Mouse (Mus musculus) embryo, embryonic 10.5 days (tissue): ENCODE measurements around the gene Rsrc1.

Source experiments
- DNase-seq: peaks from one replicate; pipeline ENCODE4 v3.0.0-alpha.2; 2015; ENCODE audit warnings: low spot score

Rsrc1 gene

DNA sequence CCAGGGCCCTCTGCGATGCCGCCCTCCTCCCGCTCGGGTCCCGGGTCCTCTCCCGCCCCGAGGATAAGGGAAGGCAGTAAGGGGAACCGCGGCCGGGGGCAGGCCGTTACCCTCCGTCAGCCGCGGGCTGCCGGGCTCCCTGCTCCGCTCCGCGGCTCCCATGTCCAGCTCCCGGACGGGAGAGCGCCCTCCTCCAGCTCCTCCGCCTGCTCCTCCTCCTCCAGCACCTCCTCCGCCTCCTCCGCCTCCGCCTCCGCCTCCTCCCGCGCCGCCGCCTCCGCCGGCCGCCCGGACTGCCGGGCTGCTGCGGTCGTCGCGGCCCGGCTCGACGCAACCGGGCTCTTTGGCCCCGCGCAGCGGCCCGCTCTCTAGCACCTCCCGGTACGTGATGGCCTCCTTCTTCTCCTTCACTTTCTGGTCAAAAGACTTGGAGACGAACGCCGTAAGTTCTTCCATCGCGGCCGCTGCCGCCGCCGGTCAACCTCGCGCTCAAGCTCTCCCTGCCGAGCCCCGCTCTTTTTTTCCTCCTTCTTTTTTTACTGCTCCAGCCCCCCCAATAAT lies at the start of gene Rsrc1:
TSS of gene Rsrc1 (plus strand) at position 290 of the 561 bp plus-strand sequence.
- peak; percentile 64 for DNase-seq

DNA sequence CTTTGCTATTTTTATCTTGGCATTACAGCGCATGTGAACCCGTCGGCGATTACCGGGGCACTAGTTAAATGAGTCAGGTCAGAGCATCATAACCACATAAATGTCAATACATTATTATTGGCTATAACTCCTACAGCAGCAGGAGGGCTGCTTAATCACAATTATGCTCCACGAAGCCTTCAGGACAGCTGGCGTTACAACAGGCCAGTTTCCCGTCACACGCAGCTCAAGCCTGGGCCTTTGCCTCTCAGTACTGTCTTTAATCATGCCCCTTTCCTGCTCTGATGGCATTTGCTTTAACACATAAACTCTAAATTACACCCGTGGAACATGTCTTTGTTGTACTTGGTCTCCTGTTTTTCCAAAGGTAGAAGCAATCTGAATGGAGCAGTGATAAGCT lies 41.5 kb upstream of the Rsrc1 start:
- peak; percentile 34 for DNase-seq

DNA sequence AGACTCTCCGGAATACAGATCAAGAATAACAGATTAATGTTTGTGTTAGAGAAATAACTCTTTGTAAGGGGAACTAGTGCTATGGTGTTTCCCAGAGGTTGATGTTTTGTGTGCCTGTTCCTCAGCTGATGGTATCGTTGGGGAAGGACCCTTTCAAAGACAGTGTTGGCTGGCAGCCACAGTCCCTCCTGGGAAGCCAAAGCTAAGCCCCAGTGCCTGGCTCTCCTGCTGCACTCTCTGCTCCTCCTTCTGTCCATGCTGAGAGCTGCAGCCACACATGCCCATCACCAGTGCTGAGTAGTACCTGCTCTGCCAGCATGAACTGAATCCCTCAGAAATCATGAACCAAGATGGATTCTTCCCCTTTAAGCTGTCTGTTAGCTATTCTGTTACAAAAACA lies 26.1 kb upstream of the Rsrc1 start:
- DNase-seq = no peak

DNA sequence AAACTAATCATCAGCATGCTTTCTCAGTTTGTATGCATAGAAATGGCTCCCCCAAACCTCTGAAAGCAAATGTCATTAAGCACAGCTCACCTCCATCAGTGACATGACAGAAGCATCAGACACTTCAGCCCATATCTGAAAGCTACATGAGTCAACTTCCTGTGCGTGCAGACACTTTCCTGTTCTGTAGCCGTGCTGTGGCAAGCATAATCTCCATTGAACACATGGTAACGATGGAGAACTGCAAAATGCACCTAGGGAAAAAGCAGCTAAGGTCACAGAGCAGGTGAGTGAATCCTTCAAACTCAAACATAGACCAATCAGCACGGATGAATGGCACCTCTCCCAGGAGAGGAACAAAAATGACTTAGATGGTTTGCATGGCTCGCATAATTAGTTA lies 21.2 kb upstream of the Rsrc1 start:
- DNase-seq = no peak

DNA sequence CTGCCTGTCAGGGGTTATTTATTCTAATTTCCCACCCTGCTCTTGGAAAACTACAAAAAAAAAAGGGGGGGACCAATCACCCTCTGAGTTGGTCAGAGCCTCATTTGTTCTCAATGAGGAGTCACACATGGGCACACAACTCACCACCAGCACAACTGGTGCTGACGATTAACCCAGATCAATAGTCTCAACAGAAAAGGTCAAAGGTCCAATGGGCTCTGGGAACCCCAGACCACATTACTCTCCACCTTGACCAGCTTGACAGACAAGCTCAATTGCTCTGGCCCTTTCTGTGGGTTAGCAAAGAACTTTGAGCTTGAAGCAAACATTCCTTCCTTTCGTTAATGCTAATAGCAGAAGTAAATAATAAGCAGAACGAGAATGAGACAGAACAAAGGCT lies 16.3 kb upstream of the Rsrc1 start:
- peak; percentile 44 for DNase-seq

DNA sequence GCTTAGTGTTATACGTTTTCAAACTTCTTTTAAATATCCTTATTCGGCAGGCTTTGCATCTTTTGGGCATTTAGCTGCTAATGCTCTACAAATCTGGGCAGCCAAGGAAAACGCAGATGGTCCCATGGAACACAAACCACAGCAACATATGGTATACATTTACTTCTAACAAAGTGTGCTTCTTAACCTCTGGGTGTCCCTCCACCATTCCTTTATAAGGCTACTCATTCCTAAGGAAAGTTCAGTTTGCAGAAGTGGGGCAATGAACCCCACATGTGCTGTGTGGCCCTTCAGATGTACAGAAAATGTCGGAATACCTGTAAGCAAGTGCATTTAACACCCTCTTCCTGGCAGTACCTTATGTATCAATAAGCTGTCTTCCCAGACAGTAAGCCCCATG lies 13.7 kb upstream of the Rsrc1 start:
- DNase-seq = peak; percentile 34

DNA sequence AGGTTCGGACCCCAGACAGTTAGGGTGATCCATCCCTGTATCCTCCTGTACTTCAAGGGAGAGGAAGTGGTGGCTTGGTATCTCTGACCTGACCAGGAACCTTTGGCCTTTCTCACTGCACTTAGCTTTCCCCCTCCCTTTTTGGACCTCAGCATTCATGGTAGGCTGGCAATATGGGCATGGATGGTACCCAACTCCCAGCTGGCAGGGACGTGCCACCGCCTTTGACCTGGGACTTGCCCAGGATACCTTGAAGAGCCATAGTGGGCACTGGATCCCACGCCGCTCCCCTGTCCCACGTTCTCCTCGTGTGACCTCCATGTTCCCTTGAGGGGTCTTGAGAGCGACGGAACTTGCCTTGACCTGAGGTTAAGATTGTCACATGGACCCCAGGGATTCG lies 10.9 kb upstream of the Rsrc1 start:
- DNase-seq = no peak

DNA sequence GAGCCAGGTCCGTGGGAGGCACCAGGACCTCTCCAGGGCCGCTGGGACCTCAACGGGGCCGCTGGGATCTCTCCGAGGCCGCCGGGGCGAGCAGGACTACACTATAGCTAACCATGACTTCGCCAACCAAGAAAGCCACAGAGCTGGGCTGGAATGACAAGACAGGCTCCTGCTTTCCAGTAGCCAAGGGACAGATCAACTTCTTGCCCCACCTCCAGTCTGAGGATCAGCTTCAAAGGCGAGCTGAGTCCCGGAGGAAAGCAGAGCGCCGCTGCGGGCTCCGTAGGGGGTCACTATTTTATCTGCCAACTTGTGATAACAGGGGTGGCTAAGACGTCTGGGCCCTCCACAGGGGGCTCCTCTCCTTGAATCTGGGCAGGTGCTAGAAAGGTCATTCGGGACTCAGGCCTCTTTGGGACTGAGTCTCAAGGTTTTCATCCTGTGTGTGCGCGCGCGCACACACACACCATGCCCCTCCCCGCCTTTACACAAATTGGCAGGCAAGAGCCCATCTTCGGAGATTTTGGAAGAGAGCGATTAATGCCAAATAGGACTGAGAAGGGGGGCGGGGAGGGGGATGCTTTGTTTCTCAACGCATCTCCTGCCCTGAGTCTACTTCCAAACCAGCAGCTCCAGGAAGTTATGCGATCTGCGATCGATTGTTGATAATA lies 10.4 kb upstream of the Rsrc1 start:
- DNase-seq = peak; percentile 61

DNA sequence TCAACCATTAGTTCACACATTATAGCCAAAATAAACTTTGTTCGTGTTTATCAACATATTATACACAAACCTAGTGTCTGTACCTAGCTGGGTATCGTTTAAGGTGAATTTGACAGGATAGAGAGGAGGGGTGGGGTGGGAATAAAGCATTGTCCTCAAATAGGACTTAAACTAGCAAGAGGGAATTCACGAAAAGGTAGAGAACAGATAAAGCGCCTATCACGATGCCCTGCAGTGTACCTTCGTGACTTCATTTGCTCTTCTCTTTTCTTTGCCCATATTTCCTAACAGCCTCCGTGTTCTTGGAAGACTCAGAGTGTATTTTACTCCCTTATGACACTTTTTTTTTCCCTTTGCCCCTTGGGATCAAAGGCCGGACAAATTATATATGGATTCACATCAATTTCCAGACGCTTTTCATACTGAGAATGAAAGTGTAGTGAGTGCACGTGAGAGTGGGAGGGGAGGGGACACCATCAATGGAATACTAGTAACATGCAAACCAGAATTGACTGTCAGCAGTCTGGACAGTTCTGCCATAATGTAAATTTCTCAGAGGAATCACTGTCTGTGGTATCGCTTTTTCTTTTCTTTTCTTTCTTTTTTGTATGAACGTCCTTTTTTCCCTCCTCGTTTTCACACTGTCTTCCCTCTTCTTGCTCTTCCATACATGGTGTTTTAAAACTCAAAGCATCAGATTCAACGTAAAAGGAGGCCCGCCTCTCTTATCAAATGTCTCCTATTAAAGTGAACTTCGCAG lies 8.8 kb upstream of the Rsrc1 start:
- peak; percentile 46 for DNase-seq

DNA sequence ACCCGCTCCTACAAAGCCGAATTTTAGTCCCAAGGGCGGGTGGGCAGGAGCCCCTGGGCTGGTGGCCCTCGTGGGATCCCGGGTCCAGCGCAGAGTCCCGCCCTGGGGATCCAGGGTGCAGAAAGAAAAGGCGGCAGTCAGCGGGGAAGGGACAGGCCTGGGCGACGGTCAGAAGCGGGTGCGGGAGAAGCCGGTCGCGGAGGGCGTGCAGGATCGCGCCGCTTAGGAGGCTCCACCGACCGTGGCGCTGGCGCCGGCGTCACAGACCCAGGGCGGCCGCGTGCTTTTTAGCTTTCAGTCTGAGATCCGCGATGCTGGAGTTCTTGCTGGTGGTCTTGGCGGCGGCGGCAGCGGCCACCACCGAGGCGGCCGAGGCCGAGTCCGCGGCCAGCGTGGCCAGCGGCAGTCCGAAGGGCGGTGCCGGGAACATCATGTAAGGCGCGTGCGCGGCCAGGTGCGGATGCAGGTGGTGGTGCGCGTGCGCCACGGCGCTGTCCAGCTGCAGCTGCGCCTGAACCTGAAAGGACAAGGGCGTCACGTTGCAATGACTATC lies 7.7 kb upstream of the Rsrc1 start:
- peak; percentile 80 for DNase-seq

DNA sequence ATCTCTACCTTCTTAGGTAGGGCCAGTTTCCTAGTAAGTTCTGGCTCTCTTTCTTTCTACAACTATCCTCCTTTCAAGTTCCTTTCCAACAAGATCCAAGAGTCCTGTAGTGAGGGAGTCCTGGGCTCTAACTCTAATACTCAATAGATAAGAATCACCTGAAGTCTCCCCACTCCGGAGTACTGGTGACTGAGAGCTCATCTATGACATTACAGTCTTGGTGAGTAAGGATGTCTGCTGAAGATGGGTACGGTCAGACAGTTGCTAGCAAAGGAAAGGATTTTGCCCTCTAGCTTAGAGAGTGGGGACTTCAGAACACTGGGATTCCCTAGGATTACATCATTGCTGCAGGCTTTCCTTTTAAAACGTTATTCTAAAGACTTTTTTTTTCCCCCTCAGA lies 6.7 kb upstream of the Rsrc1 start:
- peak; percentile 37 for DNase-seq

DNA sequence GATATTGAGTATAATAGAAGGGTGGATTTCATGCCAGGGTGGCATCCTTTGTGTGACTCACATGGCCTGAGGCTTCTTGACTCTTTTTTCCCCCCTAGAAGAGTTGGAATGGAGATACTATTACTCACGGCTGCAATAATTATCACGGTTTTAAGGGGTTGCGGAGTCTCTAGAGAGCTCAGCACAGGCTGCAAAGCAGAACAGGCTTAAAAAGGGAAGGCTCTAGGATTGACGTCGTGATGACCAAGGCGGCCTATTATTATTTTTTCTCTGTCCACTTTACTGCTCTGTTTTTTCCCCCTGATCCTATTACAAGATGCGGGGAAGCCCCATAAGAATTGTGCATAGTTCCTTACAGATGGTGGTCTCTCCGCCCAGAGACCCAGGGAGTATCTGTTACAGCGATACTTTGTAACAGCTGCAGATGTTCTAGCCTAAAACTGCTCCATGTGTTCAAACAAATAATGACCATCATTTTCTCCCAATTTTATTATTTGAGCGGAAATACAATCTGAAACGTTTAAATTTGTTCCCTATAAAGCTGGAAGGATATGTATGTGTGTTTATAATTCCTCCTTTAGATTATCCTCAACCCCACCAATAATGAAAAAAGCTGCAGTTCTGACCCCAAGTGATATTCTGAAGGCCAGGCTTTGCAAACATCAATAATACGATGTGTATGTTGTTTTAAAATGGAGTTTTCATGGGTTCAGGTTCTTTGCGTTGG lies 4.1 kb upstream of the Rsrc1 start:
- DNase-seq = peak; percentile 71

DNA sequence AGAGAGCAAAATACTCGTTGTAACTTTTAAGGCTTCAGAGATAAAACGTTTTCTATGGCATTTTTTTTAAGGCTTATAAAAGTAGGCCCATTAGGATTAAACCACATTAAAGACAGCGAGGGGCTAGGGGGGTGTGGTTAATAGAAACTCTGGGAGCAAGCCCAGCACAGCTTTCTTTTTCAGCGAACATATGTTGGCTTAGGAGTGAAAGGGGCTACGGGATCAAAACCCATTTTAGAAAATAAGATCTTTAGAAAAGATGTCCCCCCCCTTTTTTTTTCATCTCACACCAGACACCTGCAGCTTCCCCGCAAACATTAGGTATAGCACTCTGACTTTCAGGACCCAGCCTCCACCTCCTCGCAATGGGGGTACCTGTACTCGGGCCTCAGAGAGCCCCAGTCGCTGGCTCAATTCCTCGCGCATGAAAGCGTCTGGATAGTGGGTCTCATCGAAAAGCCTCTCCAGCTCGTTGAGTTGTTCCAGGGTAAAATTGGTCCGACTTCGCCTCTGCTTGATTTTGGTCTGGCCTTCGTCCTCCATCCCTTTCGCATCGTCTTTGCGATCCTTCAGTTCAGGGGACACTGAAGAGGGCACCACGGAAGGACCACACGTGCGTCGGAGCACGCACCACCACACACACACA lies 3.3 kb upstream of the Rsrc1 start:
- peak; percentile 50 for DNase-seq

DNA sequence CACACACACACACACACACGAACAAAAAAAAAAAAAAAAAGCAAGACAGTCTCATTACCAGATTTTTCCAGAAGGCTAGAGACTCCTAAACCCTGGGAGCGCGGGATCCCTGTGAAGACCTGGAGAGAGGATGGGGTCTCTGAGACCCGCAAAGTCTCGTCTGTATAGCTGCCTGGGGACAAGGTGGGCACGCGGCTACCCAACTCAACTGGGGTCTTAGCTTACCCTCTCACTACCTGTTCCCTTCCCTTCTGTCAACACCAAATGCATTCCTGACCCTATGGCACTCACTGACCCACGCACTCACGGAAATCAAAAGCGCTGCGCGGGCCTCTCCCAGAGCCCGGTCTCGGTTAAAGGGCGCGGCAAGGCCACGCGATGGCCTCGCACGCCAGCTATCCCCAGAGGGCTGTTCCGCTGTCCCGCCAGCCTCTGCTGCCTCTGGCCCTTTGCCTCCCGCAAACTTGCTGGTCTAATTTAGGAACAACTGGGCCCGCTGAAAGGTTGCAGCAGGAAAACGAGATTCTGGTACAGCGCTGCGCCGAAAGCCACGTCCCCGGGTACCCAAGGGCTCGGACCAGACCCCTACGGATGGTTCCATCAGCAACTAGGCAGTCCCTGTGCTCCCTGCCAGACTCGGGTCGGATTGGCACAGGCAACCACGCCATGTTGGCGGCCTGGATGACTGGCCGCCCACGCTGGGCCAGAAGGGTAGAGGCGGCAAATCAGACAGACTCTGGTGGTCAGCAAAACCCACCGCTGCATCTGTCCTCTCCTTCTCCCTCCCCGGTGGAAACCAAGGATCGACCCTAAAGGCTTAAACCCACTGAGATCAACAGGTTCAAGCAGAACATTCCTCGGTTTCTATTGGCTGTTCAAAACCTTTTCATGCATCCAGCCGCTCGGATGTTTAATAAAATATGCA lies 2.5 kb upstream of the Rsrc1 start:
- peak; percentile 56 for DNase-seq

DNA sequence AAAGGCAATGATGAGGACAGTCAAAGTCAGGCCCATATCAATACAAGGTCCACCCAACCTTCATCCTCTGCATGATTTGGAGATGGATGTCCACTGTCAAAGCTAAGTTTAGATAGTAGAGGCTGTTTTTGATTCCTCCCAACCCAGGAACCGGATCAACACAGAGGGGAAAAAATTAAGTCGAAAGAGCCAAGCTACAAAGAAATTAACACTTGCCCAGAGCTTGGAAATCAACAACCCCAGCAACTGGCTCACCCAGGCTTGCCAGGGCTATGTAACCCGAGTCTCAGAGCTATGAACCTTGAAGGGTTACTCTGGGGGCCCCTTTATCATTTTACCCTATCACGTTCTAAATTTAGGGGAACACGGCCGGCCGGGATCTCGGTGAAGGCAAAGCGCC lies 1.7 kb upstream of the Rsrc1 start:
- no peak for DNase-seq

DNA sequence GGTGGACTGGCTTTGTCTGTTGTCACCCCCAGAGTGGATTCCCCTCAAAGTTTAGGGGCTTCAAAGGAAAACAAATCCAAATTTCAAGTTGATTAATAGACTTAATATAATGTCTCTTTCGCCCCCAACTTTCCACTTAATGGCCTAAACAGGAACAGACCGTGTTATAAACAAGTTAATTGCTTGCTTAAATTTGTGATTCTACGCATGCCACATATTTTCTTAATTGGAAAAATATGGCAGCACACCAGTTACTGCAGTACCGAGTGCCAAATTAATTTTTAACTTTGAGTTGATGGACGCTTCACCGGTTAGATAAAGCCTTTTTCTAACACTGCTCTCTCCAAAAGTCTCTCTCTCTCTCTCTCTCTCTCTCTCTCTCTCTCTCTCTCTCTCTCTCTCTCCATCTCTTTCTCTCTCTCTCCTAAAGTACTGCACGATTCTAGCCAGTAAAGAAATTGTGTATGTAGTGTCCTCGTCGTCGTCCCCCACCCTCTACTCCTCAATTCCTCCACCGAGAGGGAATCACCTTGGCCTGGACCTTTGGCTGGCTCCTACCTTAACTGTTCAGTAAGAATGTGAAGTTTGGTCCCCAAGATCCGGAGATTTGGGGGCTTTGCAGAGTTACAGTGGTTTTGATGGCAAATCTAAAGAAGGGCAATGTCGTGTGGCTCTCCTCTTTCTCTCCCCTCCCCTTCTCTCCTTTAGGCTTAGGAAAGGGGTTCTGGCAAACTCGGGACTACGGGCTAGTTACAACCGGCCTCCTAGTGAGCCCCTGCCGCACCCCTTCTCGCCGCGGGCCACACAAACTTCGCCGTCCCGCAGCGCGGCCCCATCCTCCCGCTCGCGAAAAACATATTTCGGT lies 847 bp upstream of the Rsrc1 start:
- peak; percentile 45 for DNase-seq

DNA sequence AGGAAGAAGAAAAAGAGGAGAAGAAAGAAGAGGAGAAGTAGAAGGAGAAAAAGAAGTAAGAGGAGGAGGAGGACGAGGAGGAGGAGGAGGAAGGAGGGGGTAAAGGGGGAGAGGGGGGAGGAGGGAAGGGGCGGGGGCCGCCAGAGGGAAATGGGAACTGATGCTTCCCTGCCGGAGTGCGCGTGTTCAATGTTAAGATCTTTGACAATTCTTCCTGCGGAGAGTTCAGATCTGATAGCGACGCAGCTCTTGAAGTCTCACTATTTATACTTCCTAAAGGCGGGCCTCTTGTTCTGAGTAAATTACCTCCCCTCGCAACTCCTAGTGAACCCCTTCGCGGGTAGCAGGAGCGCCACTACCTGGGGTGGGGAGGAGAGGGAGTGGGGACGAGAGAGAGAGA lies 516 bp downstream of the Rsrc1 start, which contains the start of gene Shox2:
TSS of gene Shox2 (minus strand) at position 66 of the 400 bp plus-strand sequence.
- DNase-seq = peak; percentile 67

DNA sequence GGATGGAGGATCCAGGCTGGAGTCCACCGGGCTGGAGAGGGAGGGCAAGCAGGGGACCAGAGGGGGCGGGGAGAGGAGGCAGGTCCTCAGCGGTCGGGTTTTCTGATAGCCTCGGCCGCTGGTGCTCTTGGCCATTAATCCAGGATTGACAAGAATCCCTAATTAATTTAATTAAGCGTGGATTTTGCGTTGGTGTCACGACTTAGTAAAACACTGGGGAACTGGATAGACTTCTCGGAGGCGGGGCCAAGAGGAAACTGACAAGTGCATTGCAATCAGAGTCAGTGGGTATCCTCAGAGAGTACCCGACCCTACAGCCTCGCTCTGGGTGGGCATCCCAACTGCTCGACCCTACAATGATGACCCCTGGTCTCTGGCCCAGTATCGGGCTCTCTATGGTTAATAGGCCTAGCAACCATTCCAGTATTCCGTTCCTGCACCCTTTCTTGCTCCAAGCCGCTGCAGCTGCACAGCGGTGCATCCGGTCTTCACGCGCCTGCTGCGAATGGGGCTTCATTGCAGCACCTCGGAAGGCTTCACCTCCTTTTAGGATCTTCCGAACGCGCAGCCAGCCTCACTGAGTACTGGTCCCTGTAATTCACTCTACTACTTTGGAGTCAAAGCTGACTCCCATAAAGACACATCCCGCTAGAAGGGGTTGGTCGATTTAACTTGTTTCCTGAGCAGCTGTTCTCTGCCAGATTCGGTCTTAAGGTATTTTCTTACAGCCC lies 1.2 kb downstream of the Rsrc1 start:
- peak; percentile 68 for DNase-seq

DNA sequence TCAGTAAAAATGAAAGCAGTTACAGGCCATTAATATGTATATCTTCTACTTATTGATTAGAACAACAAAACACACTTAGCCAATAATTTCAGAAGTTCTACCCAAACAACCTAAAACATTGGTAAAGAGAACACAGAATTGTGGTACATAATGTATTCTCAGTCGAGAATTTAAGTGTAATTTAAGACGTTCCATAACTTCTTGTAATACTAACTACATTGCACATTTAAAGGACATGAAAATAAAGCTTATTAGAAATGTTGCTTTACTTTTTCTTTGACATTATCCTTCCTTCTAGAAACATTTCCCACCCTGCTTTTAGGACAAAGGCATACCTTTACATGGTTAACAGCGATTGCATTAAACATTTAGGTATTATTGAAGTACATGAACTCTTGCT lies 2.3 kb downstream of the Rsrc1 start:
- peak; percentile 38 for DNase-seq
